Mouse (Mus musculus): ENCODE data around the gene Zdhhc7. TPM values are rescaled to one million over a fixed set of nuclear protein-coding genes. Genes with fewer than 3 reads are reported as not detected.

Zdhhc7 gene
- polyA plus RNA-seq, 1 experiment from 2014 or later = 23.4 TPM

GRCm38 (mm10) chr8:120062742-120063141 is 38.5 kb downstream of the Zdhhc7 start:
- H3K4me1 ChIP-seq = no peaks in the 10 kb centered on the region
- no peak overlapping the region for H3K4me2 ChIP-seq
- WGBS = 92% methylated on average over 14 of the region's 14 CpGs
- no peak overlapping the region for H3K4me3 ChIP-seq
- H3K27me3 ChIP-seq = no peaks in the 10 kb centered on the region
- H3K9me3 ChIP-seq (replicated peaks) = no peaks in the 10 kb centered on the region
- no peaks in the 10 kb centered on the region for H3K36me3 ChIP-seq (ENCODE audit: poor library complexity, severe bottlenecking)
- H3K27ac ChIP-seq = no peak overlapping the region
- no peak for ATAC-seq
- no peak overlapping the region for H3K9ac ChIP-seq

GRCm38 (mm10) chr8:120057078-120057477 is 44.2 kb downstream of the Zdhhc7 start:
- Histone ChIP-seq H3K9ac (no peak overlapping the region), H3K27me3 (no peaks in the 10 kb centered on the region), H3K4me1 (no peaks in the 10 kb centered on the region), H3K4me3 (no peak overlapping the region), H3K9me3 (replicated peaks) (no peaks in the 10 kb centered on the region), H3K4me2 (no peak overlapping the region), H3K36me3 (ENCODE audit: poor library complexity, severe bottlenecking) (no peaks in the 10 kb centered on the region), H3K27ac (no peak overlapping the region)
- 83% methylated on average over 2 of the region's 2 CpGs for WGBS
- ATAC-seq = no peak

GRCm38 (mm10) chr8:120054833-120055232 is 46.4 kb downstream of the Zdhhc7 start:
- Histone ChIP-seq H3K4me3 (no peak overlapping the region), H3K9ac (no peak overlapping the region), H3K4me1 (no peaks in the 10 kb centered on the region), H3K36me3 (ENCODE audit: poor library complexity, severe bottlenecking) (no peaks in the 10 kb centered on the region), H3K27me3 (no peaks in the 10 kb centered on the region), H3K4me2 (no peak overlapping the region), H3K9me3 (replicated peaks) (no peaks in the 10 kb centered on the region), H3K27ac (no peak overlapping the region)
- WGBS = 91% methylated on average over 3 of the region's 3 CpGs
- ATAC-seq = no peak

GRCm38 (mm10) chr8:120052318-120052717 is 49.0 kb downstream of the Zdhhc7 start:
- no peak overlapping the region for H3K9ac ChIP-seq
- H3K36me3 ChIP-seq (ENCODE audit: poor library complexity, severe bottlenecking) = no peaks in the 10 kb centered on the region
- no peak for ATAC-seq
- no peak overlapping the region for H3K4me2 ChIP-seq
- no peak overlapping the region for H3K4me3 ChIP-seq
- WGBS = 88% methylated on average over 8 of the region's 8 CpGs
- H3K4me1 ChIP-seq = no peaks in the 10 kb centered on the region
- H3K27me3 ChIP-seq = no peaks in the 10 kb centered on the region
- no peak overlapping the region for H3K27ac ChIP-seq
- H3K9me3 ChIP-seq (replicated peaks) = no peaks in the 10 kb centered on the region

GRCm38 (mm10) chr8:120051908-120052307 is 49.4 kb downstream of the Zdhhc7 start:
- H3K9ac ChIP-seq = no peak overlapping the region
- 94% methylated on average over 4 of the region's 4 CpGs for WGBS
- no peaks in the 10 kb centered on the region for H3K4me1 ChIP-seq
- H3K9me3 ChIP-seq (replicated peaks) = no peaks in the 10 kb centered on the region
- H3K27me3 ChIP-seq = no peaks in the 10 kb centered on the region
- H3K4me2 ChIP-seq = no peak overlapping the region
- H3K36me3 ChIP-seq (ENCODE audit: poor library complexity, severe bottlenecking) = no peaks in the 10 kb centered on the region
- ATAC-seq = no peak
- H3K4me3 ChIP-seq = no peak overlapping the region
- no peak overlapping the region for H3K27ac ChIP-seq

- 79% methylated on average over 4 of the region's 4 CpGs for WGBS
- no peak for ATAC-seq
- H3K9me3 ChIP-seq (replicated peaks) = no peaks in the 10 kb centered on the region
- H3K4me1 ChIP-seq = no peaks in the 10 kb centered on the region
- H3K36me3 ChIP-seq (ENCODE audit: poor library complexity, severe bottlenecking) = no peaks in the 10 kb centered on the region
- H3K4me2 ChIP-seq = no peak overlapping the region
- H3K27me3 ChIP-seq = no peaks in the 10 kb centered on the region
- no peak overlapping the region for H3K4me3 ChIP-seq
- no peak overlapping the region for H3K27ac ChIP-seq
- no peak overlapping the region for H3K9ac ChIP-seq
These were observed 50.3 kb downstream of the Zdhhc7 start for GRCm38 (mm10) chr8:120051006-120051405.

- no peak overlapping the region for H3K4me2 ChIP-seq
- no peak overlapping the region for H3K9ac ChIP-seq
- WGBS = 90% methylated on average over 10 of the region's 10 CpGs
- no peaks in the 10 kb centered on the region for H3K27me3 ChIP-seq
- no peak overlapping the region for H3K4me3 ChIP-seq
- no peaks in the 10 kb centered on the region for H3K36me3 ChIP-seq (ENCODE audit: poor library complexity, severe bottlenecking)
- ATAC-seq = no peak
- no peak overlapping the region for H3K27ac ChIP-seq
- no peaks in the 10 kb centered on the region for H3K9me3 ChIP-seq (replicated peaks)
- H3K4me1 ChIP-seq = no peaks in the 10 kb centered on the region
These were observed 50.9 kb downstream of the Zdhhc7 start for GRCm38 (mm10) chr8:120050376-120050775.

- 92% methylated on average over 13 of the region's 13 CpGs for WGBS
- no peak overlapping the region for H3K9ac ChIP-seq
- no peaks in the 10 kb centered on the region for H3K36me3 ChIP-seq (ENCODE audit: poor library complexity, severe bottlenecking)
- H3K9me3 ChIP-seq (replicated peaks) = no peaks in the 10 kb centered on the region
- H3K4me3 ChIP-seq = no peak overlapping the region
- no peaks in the 10 kb centered on the region for H3K27me3 ChIP-seq
- no peak overlapping the region for H3K27ac ChIP-seq
- no peak overlapping the region for H3K4me2 ChIP-seq
- ATAC-seq = no peak
- H3K4me1 ChIP-seq = no peaks in the 10 kb centered on the region
These were observed 51.3 kb downstream of the Zdhhc7 start for GRCm38 (mm10) chr8:120049949-120050348.

GRCm38 (mm10) chr8:120046258-120047020 is 54.8 kb downstream of the Zdhhc7 start:
- H3K4me3 ChIP-seq = no peak overlapping the region
- WGBS = 83% methylated on average over 14 of the region's 14 CpGs
- no peak overlapping the region for H3K4me2 ChIP-seq
- no peaks in the 10 kb centered on the region for H3K4me1 ChIP-seq
- no peaks in the 10 kb centered on the region for H3K27me3 ChIP-seq
- H3K27ac ChIP-seq = no peak overlapping the region
- H3K36me3 ChIP-seq (ENCODE audit: poor library complexity, severe bottlenecking) = no peaks in the 10 kb centered on the region
- H3K9ac ChIP-seq = no peak overlapping the region
- peak; percentile 53; the same call in 1 of the 2 replicates for ATAC-seq
- no peaks in the 10 kb centered on the region for H3K9me3 ChIP-seq (replicated peaks)

- H3K27me3 ChIP-seq = no peaks in the 10 kb centered on the region
- no peak overlapping the region for H3K4me2 ChIP-seq
- H3K27ac ChIP-seq = no peak overlapping the region
- ATAC-seq = no peak
- no peak overlapping the region for H3K9ac ChIP-seq
- no peak overlapping the region for H3K4me3 ChIP-seq
- 77% methylated on average over 5 of the region's 5 CpGs for WGBS
- H3K36me3 ChIP-seq (ENCODE audit: poor library complexity, severe bottlenecking) = no peaks in the 10 kb centered on the region
- H3K4me1 ChIP-seq = no peaks in the 10 kb centered on the region
- H3K9me3 ChIP-seq (replicated peaks) = no peaks in the 10 kb centered on the region
These were observed 55.8 kb downstream of the Zdhhc7 start for GRCm38 (mm10) chr8:120045471-120045870.

- no peak for ATAC-seq
- Histone ChIP-seq H3K9me3 (replicated peaks) (no peaks in the 10 kb centered on the region), H3K27me3 (no peaks in the 10 kb centered on the region), H3K27ac (no peak overlapping the region), H3K4me1 (no peaks in the 10 kb centered on the region), H3K36me3 (ENCODE audit: poor library complexity, severe bottlenecking) (no peaks in the 10 kb centered on the region), H3K4me2 (no peak overlapping the region), H3K9ac (no peak overlapping the region), H3K4me3 (no peak overlapping the region)
- WGBS = 87% methylated on average over 8 of the region's 8 CpGs
These were observed 56.4 kb downstream of the Zdhhc7 start for GRCm38 (mm10) chr8:120044907-120045306.

GRCm38 (mm10) chr8:120042542-120043312 is 58.6 kb downstream of the Zdhhc7 start:
- Histone ChIP-seq H3K4me1 (no peaks in the 10 kb centered on the region), H3K27ac (no peak overlapping the region), H3K4me2 (no peak overlapping the region), H3K27me3 (no peaks in the 10 kb centered on the region), H3K4me3 (no peak overlapping the region), H3K9ac (no peak overlapping the region), H3K9me3 (replicated peaks) (no peaks in the 10 kb centered on the region), H3K36me3 (ENCODE audit: poor library complexity, severe bottlenecking) (no peaks in the 10 kb centered on the region)
- whole genome bisulfite sequencing = 77% methylated on average over 10 of the region's 10 CpGs
- ATAC-seq = no peak
